Mouse (Mus musculus): ENCODE measurements around the gene Dusp14. TPM values are rescaled to one million over a fixed set of nuclear protein-coding genes. Genes with fewer than 3 reads are reported as not detected.

Gene Dusp14
- polyA plus RNA-seq, 1 experiment from 2014 or later, result 14.8 TPM

- H3K4me1 ChIP-seq (replicated peaks; ENCODE audit: control insufficient read depth, insufficient read depth, low read length), result no peaks in the 10 kb centered on the region
- no peaks in the 10 kb centered on the region for H3K9me3 ChIP-seq (ENCODE audit: control insufficient read depth, low read length)
- peaks cover 12% of the 10 kb centered on the region for H3K27me3 ChIP-seq (ENCODE audit: control insufficient read depth, insufficient read depth, low read length)
- no peak overlapping the region for H3K4me3 ChIP-seq (ENCODE audit: low read depth, low read length)
- no peaks in the 10 kb centered on the region for H3K36me3 ChIP-seq (ENCODE audit: control insufficient read depth, insufficient read depth, low read length)
- H3K4me2 ChIP-seq (replicated peaks; ENCODE audit: low read depth, low read length), result no peak overlapping the region
- DNase-seq (ENCODE audit: low spot score) (no peak), ATAC-seq (ENCODE audit: low FRiP score) (no peak)
- no peak overlapping the region for H3K9ac ChIP-seq (ENCODE audit: low read depth, low read length)
- H3K27ac ChIP-seq (ENCODE audit: low read depth, low read length), result no peak overlapping the region
- WGBS, result 55% methylated on average over 9 of the region's 9 CpGs
Observed at GRCm38 (mm10) chr11:84072904-84073651, 4.0 kb upstream of the Dusp14 start.

- peak overlapping the region; percentile 63 for H3K4me3 ChIP-seq (ENCODE audit: low read depth, low read length)
- H3K4me1 ChIP-seq (replicated peaks; ENCODE audit: control insufficient read depth, insufficient read depth, low read length), result peaks cover 9% of the 10 kb centered on the region
- H3K36me3 ChIP-seq (ENCODE audit: control insufficient read depth, insufficient read depth, low read length), result no peaks in the 10 kb centered on the region
- DNase-seq (ENCODE audit: low spot score) (peak; percentile 79), ATAC-seq (ENCODE audit: low FRiP score) (peak; percentile 43; the same call in 1 of the 2 replicates)
- peak overlapping the region; percentile 67 for H3K9ac ChIP-seq (ENCODE audit: low read depth, low read length)
- H3K27ac ChIP-seq (ENCODE audit: low read depth, low read length), result no peak overlapping the region
- H3K27me3 ChIP-seq (ENCODE audit: control insufficient read depth, insufficient read depth, low read length), result peaks cover 27% of the 10 kb centered on the region
- no peaks in the 10 kb centered on the region for H3K9me3 ChIP-seq (ENCODE audit: control insufficient read depth, low read length)
- peak overlapping the region; percentile 94 for H3K4me2 ChIP-seq (replicated peaks; ENCODE audit: low read depth, low read length)
- WGBS, result 2% methylated on average over 63 of the region's 63 CpGs
Observed at GRCm38 (mm10) chr11:84068191-84069033, 649 bp downstream of the Dusp14 start.

GRCm38 (mm10) chr11:84067720-84068190 is 1.3 kb downstream of the Dusp14 start:
- Histone ChIP-seq H3K4me1 (replicated peaks; ENCODE audit: control insufficient read depth, insufficient read depth, low read length) (peaks cover 9% of the 10 kb centered on the region), H3K27me3 (ENCODE audit: control insufficient read depth, insufficient read depth, low read length) (peaks cover 27% of the 10 kb centered on the region), H3K4me3 (ENCODE audit: low read depth, low read length) (peak overlapping the region; percentile 63), H3K4me2 (replicated peaks; ENCODE audit: low read depth, low read length) (peak overlapping the region; percentile 94), H3K27ac (ENCODE audit: low read depth, low read length) (no peak overlapping the region), H3K9ac (ENCODE audit: low read depth, low read length) (peak overlapping the region; percentile 67), H3K9me3 (ENCODE audit: control insufficient read depth, low read length) (no peaks in the 10 kb centered on the region), H3K36me3 (ENCODE audit: control insufficient read depth, insufficient read depth, low read length) (no peaks in the 10 kb centered on the region)
- peak; percentile 25; the same call in 1 of the 2 replicates for ATAC-seq (ENCODE audit: low FRiP score)
- DNase-seq (ENCODE audit: low spot score), result peak; percentile 67
- WGBS, result 2% methylated on average over 21 of the region's 21 CpGs

- Histone ChIP-seq H3K27ac (ENCODE audit: low read depth, low read length) (no peak overlapping the region), H3K9me3 (ENCODE audit: control insufficient read depth, low read length) (no peaks in the 10 kb centered on the region), H3K36me3 (ENCODE audit: control insufficient read depth, insufficient read depth, low read length) (no peaks in the 10 kb centered on the region), H3K27me3 (ENCODE audit: control insufficient read depth, insufficient read depth, low read length) (peaks cover 27% of the 10 kb centered on the region), H3K4me1 (replicated peaks; ENCODE audit: control insufficient read depth, insufficient read depth, low read length) (peaks cover 9% of the 10 kb centered on the region), H3K4me2 (replicated peaks; ENCODE audit: low read depth, low read length) (peak overlapping the region; percentile 94), H3K9ac (ENCODE audit: low read depth, low read length) (no peak overlapping the region), H3K4me3 (ENCODE audit: low read depth, low read length) (peak overlapping the region; percentile 63)
- ATAC-seq (ENCODE audit: low FRiP score) (no peak), DNase-seq (ENCODE audit: low spot score) (peak; percentile 37)
- 6% methylated on average over 18 of the region's 18 CpGs for WGBS
Observed at GRCm38 (mm10) chr11:84066927-84067645, 2.0 kb downstream of the Dusp14 start.

GRCm38 (mm10) chr11:84066071-84066481 is 3.0 kb downstream of the Dusp14 start:
- Histone ChIP-seq H3K27me3 (ENCODE audit: control insufficient read depth, insufficient read depth, low read length) (peaks cover 27% of the 10 kb centered on the region), H3K9ac (ENCODE audit: low read depth, low read length) (no peak overlapping the region), H3K4me3 (ENCODE audit: low read depth, low read length) (no peak overlapping the region), H3K4me1 (replicated peaks; ENCODE audit: control insufficient read depth, insufficient read depth, low read length) (peaks cover 9% of the 10 kb centered on the region), H3K4me2 (replicated peaks; ENCODE audit: low read depth, low read length) (no peak overlapping the region; the same call in 1 of the 2 replicates), H3K36me3 (ENCODE audit: control insufficient read depth, insufficient read depth, low read length) (no peaks in the 10 kb centered on the region), H3K27ac (ENCODE audit: low read depth, low read length) (no peak overlapping the region), H3K9me3 (ENCODE audit: control insufficient read depth, low read length) (no peaks in the 10 kb centered on the region)
- no peak for ATAC-seq (ENCODE audit: low FRiP score)
- 6% methylated on average over 11 of the region's 11 CpGs for WGBS
- peak; percentile 25 for DNase-seq (ENCODE audit: low spot score)

- H3K27ac ChIP-seq (ENCODE audit: low read depth, low read length), result no peak overlapping the region
- no peaks in the 10 kb centered on the region for H3K36me3 ChIP-seq (ENCODE audit: control insufficient read depth, insufficient read depth, low read length)
- 92% methylated on average over 3 of the region's 3 CpGs for WGBS
- peaks cover 17% of the 10 kb centered on the region for H3K27me3 ChIP-seq (ENCODE audit: control insufficient read depth, insufficient read depth, low read length)
- ATAC-seq (ENCODE audit: low FRiP score), result no peak
- H3K9ac ChIP-seq (ENCODE audit: low read depth, low read length), result no peak overlapping the region
- H3K4me2 ChIP-seq (replicated peaks; ENCODE audit: low read depth, low read length), result no peak overlapping the region
- DNase-seq (ENCODE audit: low spot score), result no peak
- no peaks in the 10 kb centered on the region for H3K9me3 ChIP-seq (ENCODE audit: control insufficient read depth, low read length)
- H3K4me3 ChIP-seq (ENCODE audit: low read depth, low read length), result no peak overlapping the region
- H3K4me1 ChIP-seq (replicated peaks; ENCODE audit: control insufficient read depth, insufficient read depth, low read length), result peaks cover 9% of the 10 kb centered on the region
Observed at GRCm38 (mm10) chr11:84063631-84064209, 5.3 kb downstream of the Dusp14 start.

GRCm38 (mm10) chr11:84062805-84063204 is 6.3 kb downstream of the Dusp14 start:
- no peak for ATAC-seq (ENCODE audit: low FRiP score)
- Histone ChIP-seq H3K27me3 (ENCODE audit: control insufficient read depth, insufficient read depth, low read length) (peaks cover 14% of the 10 kb centered on the region), H3K9me3 (ENCODE audit: control insufficient read depth, low read length) (no peaks in the 10 kb centered on the region), H3K27ac (ENCODE audit: low read depth, low read length) (no peak overlapping the region), H3K4me2 (replicated peaks; ENCODE audit: low read depth, low read length) (no peak overlapping the region), H3K9ac (ENCODE audit: low read depth, low read length) (no peak overlapping the region), H3K36me3 (ENCODE audit: control insufficient read depth, insufficient read depth, low read length) (no peaks in the 10 kb centered on the region), H3K4me1 (replicated peaks; ENCODE audit: control insufficient read depth, insufficient read depth, low read length) (peaks cover 9% of the 10 kb centered on the region), H3K4me3 (ENCODE audit: low read depth, low read length) (no peak overlapping the region)
- DNase-seq (ENCODE audit: low spot score), result no peak
- WGBS, result 51% methylated on average over 2 of the region's 2 CpGs

- Histone ChIP-seq H3K27me3 (ENCODE audit: control insufficient read depth, insufficient read depth, low read length) (peaks cover 8% of the 10 kb centered on the region), H3K9me3 (ENCODE audit: control insufficient read depth, low read length) (no peaks in the 10 kb centered on the region), H3K36me3 (ENCODE audit: control insufficient read depth, insufficient read depth, low read length) (no peaks in the 10 kb centered on the region), H3K4me1 (replicated peaks; ENCODE audit: control insufficient read depth, insufficient read depth, low read length) (peaks cover 4% of the 10 kb centered on the region; the same call in 1 of the 2 replicates), H3K9ac (ENCODE audit: low read depth, low read length) (no peak overlapping the region), H3K4me3 (ENCODE audit: low read depth, low read length) (no peak overlapping the region), H3K27ac (ENCODE audit: low read depth, low read length) (no peak overlapping the region), H3K4me2 (replicated peaks; ENCODE audit: low read depth, low read length) (no peak overlapping the region)
- DNase-seq (ENCODE audit: low spot score) (no peak), ATAC-seq (ENCODE audit: low FRiP score) (no peak)
- WGBS, result 81% methylated on average over 2 of the region's 2 CpGs
Observed at GRCm38 (mm10) chr11:84061881-84062280, 7.2 kb downstream of the Dusp14 start.
